Mouse (Mus musculus): ENCODE data around the gene Csnk2b.

Csnk2b gene

DNA sequence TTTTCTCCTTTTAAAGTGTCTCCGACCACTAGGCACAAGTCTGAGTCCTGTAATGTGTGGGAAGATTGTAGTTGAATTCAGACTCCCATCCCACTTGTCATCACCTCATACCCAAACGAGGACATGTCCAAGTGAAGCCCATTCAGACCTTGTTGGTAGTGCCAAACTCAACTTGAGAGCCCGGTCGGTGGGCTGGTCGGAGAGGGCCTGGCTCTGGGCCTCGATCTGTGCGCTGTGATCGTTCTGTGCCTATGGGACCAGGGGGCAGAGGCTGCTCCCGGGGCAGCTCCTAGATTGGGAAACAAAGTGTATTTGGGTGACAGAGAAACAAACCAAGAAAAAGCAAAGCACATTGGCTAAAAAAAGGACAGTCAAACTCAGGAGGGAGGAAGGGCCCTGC, 31.2 kb upstream of the Csnk2b start:
- in situ Hi-C loops (cut with MboI, MseI): no loop called here

DNA sequence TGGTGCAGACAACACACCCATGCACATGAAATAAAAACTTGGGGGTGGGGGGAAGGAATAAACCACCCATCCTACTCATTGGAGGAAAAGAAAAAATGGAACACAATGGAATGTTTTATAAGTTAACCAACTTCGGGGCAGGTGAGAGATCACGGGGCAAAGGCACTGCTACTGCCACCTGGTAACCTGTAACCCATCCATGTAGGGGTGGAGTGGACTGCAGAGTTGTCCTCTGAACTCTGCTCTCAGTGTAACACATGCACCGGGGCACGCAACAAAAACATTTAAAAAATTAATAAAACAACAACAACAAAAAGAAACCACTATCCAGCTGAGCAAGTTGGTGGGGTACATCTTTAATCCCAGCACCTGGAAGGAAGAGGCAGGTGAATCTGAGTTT, 30.3 kb upstream of the Csnk2b start:
- in situ Hi-C loops (cut with MboI, MseI): no loop called here

- in situ Hi-C loops (cut with MboI, MseI): no loop called here
These were observed 26.2 kb upstream of the Csnk2b start for GRCm38 (mm10) chr17:35147922-35148639.

GRCm38 (mm10) chr17:35147348-35147747, 25.5 kb upstream of the Csnk2b start:
- in situ Hi-C loops (cut with MboI, MseI): no loop called here

- in situ Hi-C loops (cut with MboI, MseI): no loop called here
These were observed 24.3 kb upstream of the Csnk2b start for GRCm38 (mm10) chr17:35146139-35146538.

GRCm38 (mm10) chr17:35141971-35142370, 20.1 kb upstream of the Csnk2b start:
- in situ Hi-C loops (cut with MboI, MseI): no loop called here

GRCm38 (mm10) chr17:35140490-35140996, 18.7 kb upstream of the Csnk2b start:
- in situ Hi-C loops (cut with MboI, MseI): no loop called here

- in situ Hi-C loops (cut with MboI, MseI): no loop called here
These were observed 17.4 kb upstream of the Csnk2b start for GRCm38 (mm10) chr17:35139269-35139668.

DNA sequence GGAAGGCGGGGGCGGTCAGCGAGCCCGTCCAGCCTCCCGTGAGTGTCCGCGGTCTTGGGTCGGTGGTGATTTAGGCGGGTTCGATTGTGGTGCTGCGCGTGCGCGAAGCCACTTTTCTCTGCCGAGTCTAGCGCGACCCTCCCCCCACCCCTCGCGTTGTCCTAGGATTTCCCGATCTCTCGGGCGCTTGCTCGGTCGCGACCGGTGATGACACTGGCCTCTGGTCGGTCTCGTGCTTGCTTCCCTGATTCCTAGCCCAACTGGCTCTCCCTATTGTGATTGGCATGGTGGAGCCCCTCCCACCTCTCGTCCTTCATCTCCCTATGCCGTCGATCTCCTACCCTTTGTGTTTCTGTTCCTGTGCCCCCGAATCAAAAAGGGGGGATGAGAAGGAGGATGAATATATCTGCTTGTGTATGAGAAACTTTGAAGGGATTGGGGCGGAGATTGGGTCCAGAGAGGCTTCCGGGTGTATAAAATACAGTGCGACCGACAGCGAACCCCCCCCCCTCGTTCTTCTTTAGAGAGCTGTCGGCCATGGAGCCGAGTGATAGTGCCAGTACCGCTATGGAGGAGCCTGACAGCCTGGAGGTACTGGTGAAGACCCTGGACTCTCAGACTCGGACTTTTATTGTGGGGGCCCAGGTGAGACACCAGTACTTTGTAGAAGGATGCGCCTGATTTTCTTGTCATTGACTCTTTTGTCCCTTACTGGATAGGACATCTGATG, 13.9 kb upstream of the Csnk2b start:
- in situ Hi-C loops (cut with MboI, MseI): no loop called here

GRCm38 (mm10) chr17:35134801-35135590, 13.1 kb upstream of the Csnk2b start, which contains the start of gene Bag6:
TSS of gene Bag6 (plus strand) at chr17:35135178.
- in situ Hi-C loops (cut with MboI, MseI): no loop called here

DNA sequence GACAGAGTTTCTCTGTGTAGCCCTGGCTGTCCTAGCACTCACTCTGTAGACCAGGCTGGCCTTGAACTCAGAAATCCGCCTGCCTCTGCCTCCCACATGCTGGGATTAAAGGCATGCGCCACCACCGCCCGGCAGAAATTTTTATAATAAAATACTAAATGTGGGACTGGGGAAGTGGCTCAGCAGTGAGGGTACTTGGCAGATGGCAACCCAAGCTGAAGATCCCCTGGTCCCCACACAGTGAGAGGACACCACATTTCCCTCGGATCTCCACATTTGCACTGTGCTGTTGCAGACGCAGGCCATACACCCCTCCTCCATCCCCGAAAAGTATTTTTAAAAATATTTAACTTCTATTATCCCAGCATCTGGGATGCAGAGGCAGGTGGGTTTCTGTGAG, 11.7 kb upstream of the Csnk2b start:
- in situ Hi-C loops (cut with MboI, MseI): no loop called here

- in situ Hi-C loops (cut with MboI, MseI): no loop called here
These were observed 10.3 kb upstream of the Csnk2b start for GRCm38 (mm10) chr17:35132174-35132560.

DNA sequence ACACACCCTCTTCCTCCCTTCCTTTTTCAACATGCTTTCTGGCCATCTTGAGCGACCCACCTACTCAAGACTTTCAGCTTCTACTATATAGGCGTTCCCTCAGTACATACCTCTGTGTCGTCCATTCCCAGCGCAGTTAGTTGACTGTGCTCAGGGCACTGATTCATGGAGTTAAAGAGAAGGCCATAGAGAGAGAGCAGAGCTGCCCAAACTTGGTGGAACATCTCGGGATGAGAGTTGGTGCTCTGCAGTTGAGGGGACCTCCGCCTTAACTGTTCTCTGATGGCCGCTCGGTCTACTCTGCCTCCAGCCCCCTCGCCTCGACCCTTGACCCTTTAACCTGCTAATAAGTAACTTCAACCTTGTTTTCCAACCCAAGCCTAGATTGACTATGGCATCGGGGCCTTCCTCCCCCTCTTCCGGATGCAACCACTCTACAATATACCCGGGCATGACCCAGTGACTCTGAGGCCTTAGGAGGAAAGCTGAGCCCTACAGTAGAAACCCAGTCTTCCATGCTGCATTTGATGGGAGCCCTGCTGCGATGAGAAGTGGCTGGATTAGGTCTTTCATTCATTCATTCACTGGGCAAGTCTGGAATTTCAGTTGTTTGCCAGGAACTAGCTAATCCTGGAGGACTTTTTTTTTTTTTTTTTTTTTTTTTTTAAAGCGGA, 9.8 kb upstream of the Csnk2b start, which contains the start of gene Apom:
TSS of gene Apom (minus strand) at position 551 of the 674 bp plus-strand sequence.
- in situ Hi-C loops (cut with MboI, MseI): no loop called here

- in situ Hi-C loops (cut with MboI, MseI): no loop called here
These were observed 9.2 kb upstream of the Csnk2b start for GRCm38 (mm10) chr17:35131038-35131437.

DNA sequence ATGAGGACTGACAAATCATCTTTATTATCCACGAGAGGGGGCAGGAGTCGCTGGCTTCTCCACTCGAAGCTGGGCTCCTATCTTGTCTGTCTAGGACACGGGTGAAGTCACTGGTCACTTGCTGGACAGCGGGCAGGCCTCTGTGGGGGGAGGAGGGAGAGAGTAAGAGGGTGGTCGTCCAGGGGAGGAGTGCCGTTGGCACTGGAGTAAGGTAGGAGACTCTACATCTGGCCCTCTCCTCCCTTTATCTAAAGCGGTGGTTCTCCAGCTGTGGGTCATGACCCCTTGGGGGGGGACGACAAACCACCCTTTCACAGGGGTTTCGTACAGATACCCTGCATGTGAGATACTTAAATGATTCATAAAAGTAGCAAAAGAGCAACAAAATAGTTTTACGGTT, 7.1 kb upstream of the Csnk2b start:
- in situ Hi-C loops (cut with MboI, MseI): no loop called here

DNA sequence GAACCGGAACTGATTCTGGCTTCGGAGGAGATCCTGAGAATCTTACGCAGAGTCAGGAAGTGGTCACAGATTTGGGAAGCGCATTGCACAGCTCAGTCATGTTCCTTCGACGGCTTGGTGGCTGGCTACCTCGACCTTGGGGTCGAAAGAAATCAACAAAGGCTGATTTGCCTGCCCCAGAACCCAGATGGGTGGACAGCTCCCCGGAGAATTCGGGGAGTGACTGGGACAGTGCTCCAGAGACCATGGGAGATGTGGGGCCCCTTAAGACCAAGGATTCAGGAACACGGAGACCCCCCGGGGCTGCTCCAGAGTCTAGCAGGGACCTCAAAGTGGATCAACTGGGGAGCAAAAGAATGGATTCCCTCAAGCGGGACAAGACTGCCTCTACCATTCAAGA, 5.2 kb upstream of the Csnk2b start:
- in situ Hi-C loops (cut with MboI, MseI): no loop called here

DNA sequence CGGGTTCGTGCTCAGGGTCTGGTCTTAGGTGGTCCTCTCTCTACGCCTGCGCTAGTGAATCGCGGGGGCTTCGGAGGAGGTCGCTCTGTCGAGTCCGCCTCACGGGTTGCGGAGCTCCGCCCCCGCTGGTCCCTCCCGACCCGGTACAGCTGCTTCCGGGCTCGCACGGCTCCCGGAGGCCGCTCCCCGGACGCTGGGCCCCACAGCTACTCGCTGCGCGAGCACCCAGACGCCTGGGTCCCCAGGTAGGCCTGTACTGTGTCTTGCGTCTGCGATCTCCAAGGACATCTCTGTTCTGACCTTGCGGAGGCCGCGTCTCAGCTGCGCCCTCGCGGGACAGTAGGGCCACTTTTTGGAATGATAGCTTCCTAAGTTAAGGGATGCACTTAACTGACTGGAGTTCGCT, 4.4 kb upstream of the Csnk2b start, which contains the start of gene D17H6S53E:
TSS of gene D17H6S53E (plus strand) at position 168 of the 406 bp plus-strand sequence.
- in situ Hi-C loops (cut with MboI, MseI): no loop called here

- in situ Hi-C loops (cut with MboI, MseI): no loop called here
These were observed 3.7 kb upstream of the Csnk2b start for GRCm38 (mm10) chr17:35125578-35125977.

GRCm38 (mm10) chr17:35125081-35125480, 3.2 kb upstream of the Csnk2b start:
- in situ Hi-C loops (cut with MboI, MseI): no loop called here

- in situ Hi-C loops (cut with MboI, MseI): loop anchor here (5.0 kb wide), 1 partner anchor 72 kb away; no protein-coding TSS in a partner anchor
These were observed 2.5 kb upstream of the Csnk2b start for GRCm38 (mm10) chr17:35124261-35124896.

DNA sequence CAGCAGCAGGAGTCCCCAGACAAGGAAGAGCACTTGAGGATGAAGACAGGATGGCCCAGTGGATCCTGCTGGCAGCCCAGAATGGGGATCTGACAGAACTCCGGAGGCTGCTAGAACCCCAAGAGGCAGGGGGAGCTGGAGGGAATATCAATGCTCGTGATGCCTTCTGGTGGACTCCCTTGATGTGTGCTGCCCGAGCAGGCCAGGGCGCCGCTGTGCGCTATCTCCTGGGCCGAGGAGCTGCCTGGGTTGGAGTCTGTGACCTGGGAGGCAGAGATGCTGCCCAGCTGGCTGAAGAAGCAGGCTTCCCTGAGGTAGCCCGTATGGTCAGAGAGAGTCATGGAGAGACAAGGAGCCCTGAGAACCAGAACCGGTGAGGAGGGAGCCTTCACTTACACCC, 1.4 kb upstream of the Csnk2b start:
- in situ Hi-C loops (cut with MboI, MseI): loop anchor here (5.0 kb wide), 1 partner anchor 71 kb away; no protein-coding TSS in a partner anchor
